Mouse (Mus musculus) embryonic facial prominence, embryonic 12.5 days (tissue): Measurements from ENCODE around the gene Ptprc. TPM values are rescaled to one million over a fixed set of nuclear protein-coding genes. Genes with fewer than 3 reads are reported as not detected.

ENCODE experiments used
- ATAC-seq: fragments of 200-750 bp; cut with Nextera tagmentation; 2 replicates; pipeline ENCODE4 v1.8.0; 2017; ENCODE audit not compliant: insufficient number of reproducible peaks, insufficient read depth, low FRiP score, low TSS enrichment
- H3K27ac ChIP-seq: fragments of 300-500 bp; sonication (generic); 2 replicates; pipeline ENCODE4 v1.5.1; 2016; ENCODE audit warnings: mild to moderate bottlenecking
- H3K27me3 ChIP-seq: fragments of 300-500 bp; sonication (generic); 2 replicates; pipeline ENCODE4 v1.6.1; 2016; ENCODE audit warnings: mild to moderate bottlenecking, moderate library complexity
- H3K36me3 ChIP-seq: fragments of 300-500 bp; sonication (generic); 2 replicates; pipeline ENCODE4 v1.6.1; 2016; ENCODE audit warnings: mild to moderate bottlenecking
- H3K4me1 ChIP-seq: fragments of 300-500 bp; sonication (generic); 2 replicates; pipeline ENCODE4 v1.6.1; 2016
- H3K4me2 ChIP-seq: fragments of 300-500 bp; sonication (generic); replicated peaks from 2 replicates; pipeline ENCODE4 v1.6.1; 2016; ENCODE audit warnings: mild to moderate bottlenecking, moderate library complexity
- H3K4me3 ChIP-seq: fragments of 300-500 bp; sonication (generic); 2 replicates; pipeline ENCODE4 v1.5.1; 2016; ENCODE audit warnings: mild to moderate bottlenecking
- H3K9ac ChIP-seq: fragments of 300-500 bp; sonication (generic); 2 replicates; pipeline ENCODE4 v1.6.1; 2016; ENCODE audit warnings: mild to moderate bottlenecking, moderate library complexity
- H3K9me3 ChIP-seq: fragments of 300-500 bp; sonication (generic); 2 replicates; pipeline ENCODE4 v1.6.1; 2016; ENCODE audit warnings: mild to moderate bottlenecking, moderate library complexity
- WGBS: fragments of 180-500 bp; shearing (Covaris S2); methylation state at CpG from one replicate; pipeline ENCODE4 v1.1.7; 2016; 5-methylcytosine and 5-hydroxymethylcytosine counted together
- polyA plus RNA-seq: library from polyadenylated mRNA; unstranded; fragments of >200 nt; fragmentation: Nextera tagmentation; extraction: Ambion mirVana; gene quantifications from 2 replicates; pipeline ENCODE4 v1.2.1, GENCODE M21; 2016

Ptprc gene
- polyA plus RNA-seq, 1 experiment from 2014 or later, result 1.9 TPM

DNA sequence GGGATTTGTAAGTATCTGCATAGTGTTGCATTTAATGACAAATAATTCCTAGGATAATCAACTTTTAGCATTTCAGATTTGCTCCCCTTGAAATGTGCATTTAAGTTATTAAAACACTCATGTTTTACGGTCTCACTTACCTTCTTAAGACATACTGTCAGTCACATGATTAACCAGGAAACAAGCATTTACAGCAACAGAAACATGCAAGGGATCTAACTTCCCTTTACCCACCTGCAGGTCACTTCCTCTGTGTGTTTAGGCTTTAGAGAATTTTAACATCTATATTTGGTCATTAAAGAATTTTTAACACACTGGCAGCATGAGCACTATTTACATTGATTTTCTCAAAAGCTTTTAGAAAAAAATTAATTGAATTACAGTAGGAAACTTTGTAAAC is 50.2 kb downstream of the Ptprc start:
- no peak for ATAC-seq
- Histone ChIP-seq H3K4me3 (no peak overlapping the region), H3K27me3 (no peaks in the 10 kb centered on the region), H3K4me2 (no peak overlapping the region), H3K9me3 (no peaks in the 10 kb centered on the region), H3K9ac (no peak overlapping the region), H3K4me1 (no peaks in the 10 kb centered on the region), H3K27ac (no peak overlapping the region), H3K36me3 (no peaks in the 10 kb centered on the region)
- 62% methylated on average over 1 of the region's 1 CpGs for WGBS

- no peak overlapping the region for H3K9ac ChIP-seq
- no peaks in the 10 kb centered on the region for H3K36me3 ChIP-seq
- ATAC-seq, result no peak
- H3K27me3 ChIP-seq, result no peaks in the 10 kb centered on the region
- H3K9me3 ChIP-seq, result no peaks in the 10 kb centered on the region
- no peak overlapping the region for H3K4me2 ChIP-seq
- 41% methylated on average over 3 of the region's 3 CpGs for WGBS
- H3K4me1 ChIP-seq, result no peaks in the 10 kb centered on the region
- no peak overlapping the region for H3K27ac ChIP-seq
- no peak overlapping the region for H3K4me3 ChIP-seq
These were observed 51.6 kb downstream of the Ptprc start for GRCm38 (mm10) chr1:138123866-138124265.

DNA sequence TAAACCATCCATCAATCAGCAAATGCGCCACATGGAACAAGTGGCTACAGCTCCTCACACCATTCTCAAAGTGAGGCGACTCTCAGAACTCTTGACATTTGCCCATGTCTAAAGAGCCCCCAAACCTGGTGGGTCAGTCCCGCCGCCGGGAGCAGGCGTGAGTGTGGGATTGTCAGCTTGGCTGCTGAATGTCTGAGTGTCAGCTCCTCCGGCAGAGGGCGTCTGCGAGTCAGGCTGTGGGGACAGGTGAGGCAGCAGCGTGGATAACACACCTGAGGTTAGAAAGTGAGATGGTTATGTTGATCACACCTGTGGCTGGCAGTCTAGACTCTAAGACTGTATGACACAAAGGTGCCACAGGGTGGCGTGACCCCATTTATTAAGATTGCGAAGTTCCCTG is 55.6 kb downstream of the Ptprc start:
- no peaks in the 10 kb centered on the region for H3K9me3 ChIP-seq
- no peak overlapping the region for H3K4me3 ChIP-seq
- no peak for ATAC-seq
- H3K27me3 ChIP-seq, result no peaks in the 10 kb centered on the region
- H3K4me1 ChIP-seq, result no peaks in the 10 kb centered on the region
- no peak overlapping the region for H3K4me2 ChIP-seq
- 57% methylated on average over 12 of the region's 12 CpGs for WGBS
- no peak overlapping the region for H3K9ac ChIP-seq
- H3K36me3 ChIP-seq, result no peaks in the 10 kb centered on the region
- H3K27ac ChIP-seq, result no peak overlapping the region

DNA sequence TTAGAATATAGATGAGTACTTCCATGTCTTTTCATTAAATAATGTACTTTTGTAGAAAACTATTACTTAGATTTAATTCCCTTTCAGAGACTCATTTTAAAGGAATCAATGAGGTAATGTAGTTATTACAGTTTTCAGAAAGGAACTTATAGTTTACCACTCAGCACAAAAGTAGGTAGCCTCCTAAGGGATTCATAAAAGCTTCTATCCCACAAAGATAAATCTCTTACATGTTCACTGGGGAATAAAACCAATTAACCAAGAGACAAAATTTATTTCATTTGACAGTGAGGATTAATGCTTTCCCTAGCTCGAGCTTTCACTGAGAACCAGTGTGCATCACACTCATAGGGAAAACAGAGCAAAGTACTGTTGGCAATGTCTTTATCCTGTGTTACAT is 82.3 kb downstream of the Ptprc start:
- no peaks in the 10 kb centered on the region for H3K36me3 ChIP-seq
- H3K9ac ChIP-seq, result no peak overlapping the region
- H3K27ac ChIP-seq, result no peak overlapping the region
- no peaks in the 10 kb centered on the region for H3K4me1 ChIP-seq
- H3K9me3 ChIP-seq, result no peaks in the 10 kb centered on the region
- WGBS, result 59% methylated on average over 1 of the region's 1 CpGs
- H3K4me2 ChIP-seq, result no peak overlapping the region
- no peak for ATAC-seq
- H3K4me3 ChIP-seq, result no peak overlapping the region
- H3K27me3 ChIP-seq, result no peaks in the 10 kb centered on the region

DNA sequence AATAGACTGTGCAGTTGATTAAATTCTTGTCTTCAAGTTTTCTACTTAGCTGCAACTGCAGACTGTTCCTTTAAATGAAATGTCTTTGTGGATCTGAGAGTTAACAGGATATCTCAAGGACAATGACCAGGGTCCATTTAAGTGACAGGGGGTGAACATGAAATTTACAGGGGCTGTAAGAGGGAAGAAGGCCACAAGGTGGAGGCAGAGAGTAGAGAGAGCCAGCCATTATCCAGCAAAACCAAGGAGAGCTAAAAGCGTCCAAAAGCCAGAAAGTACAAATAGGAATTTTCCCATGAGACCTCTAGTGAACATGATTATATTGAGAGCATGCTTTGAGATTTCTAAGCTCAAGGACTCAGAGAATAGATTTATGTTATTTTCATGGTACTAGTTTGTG is 89.7 kb downstream of the Ptprc start:
- Histone ChIP-seq H3K4me3 (no peak overlapping the region), H3K27ac (no peak overlapping the region), H3K4me1 (no peaks in the 10 kb centered on the region), H3K36me3 (no peaks in the 10 kb centered on the region), H3K9me3 (no peaks in the 10 kb centered on the region), H3K9ac (no peak overlapping the region), H3K27me3 (no peaks in the 10 kb centered on the region), H3K4me2 (no peak overlapping the region)
- 0% methylated on average over 1 of the region's 1 CpGs for WGBS
- ATAC-seq, result no peak

GRCm38 (mm10) chr1:138083707-138084106 is 91.8 kb downstream of the Ptprc start:
- H3K4me3 ChIP-seq, result no peak overlapping the region
- H3K27me3 ChIP-seq, result no peaks in the 10 kb centered on the region
- no peaks in the 10 kb centered on the region for H3K9me3 ChIP-seq
- H3K36me3 ChIP-seq, result no peaks in the 10 kb centered on the region
- no peaks in the 10 kb centered on the region for H3K4me1 ChIP-seq
- H3K9ac ChIP-seq, result no peak overlapping the region
- no peak overlapping the region for H3K4me2 ChIP-seq
- no peak for ATAC-seq
- no peak overlapping the region for H3K27ac ChIP-seq

DNA sequence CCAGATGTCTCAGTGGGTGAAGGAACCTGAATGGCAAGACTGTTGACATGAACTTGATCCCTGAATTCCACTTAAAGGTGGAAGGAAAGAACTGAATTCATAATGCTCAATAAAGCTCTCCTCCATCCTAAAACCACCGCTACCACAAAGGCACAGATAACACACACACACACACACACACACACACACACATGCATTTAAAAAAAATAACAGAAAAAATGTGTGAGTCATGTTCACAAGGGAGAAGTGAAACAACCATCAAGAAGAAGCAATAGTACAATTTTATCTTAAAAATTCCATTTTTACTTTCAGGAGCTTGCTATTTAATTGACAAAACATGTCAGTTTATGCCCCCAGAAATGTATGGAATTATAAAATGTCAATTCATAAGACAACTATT is 95.2 kb downstream of the Ptprc start:
- Histone ChIP-seq H3K9ac (no peak overlapping the region), H3K9me3 (no peaks in the 10 kb centered on the region), H3K36me3 (no peaks in the 10 kb centered on the region), H3K4me3 (no peak overlapping the region), H3K27ac (no peak overlapping the region), H3K4me2 (no peak overlapping the region), H3K4me1 (no peaks in the 10 kb centered on the region), H3K27me3 (no peaks in the 10 kb centered on the region)
- WGBS, result 100% methylated on average over 1 of the region's 1 CpGs
- no peak for ATAC-seq

GRCm38 (mm10) chr1:138044196-138044945 is 131.1 kb downstream of the Ptprc start:
- WGBS, result 37% methylated on average over 10 of the region's 10 CpGs

DNA sequence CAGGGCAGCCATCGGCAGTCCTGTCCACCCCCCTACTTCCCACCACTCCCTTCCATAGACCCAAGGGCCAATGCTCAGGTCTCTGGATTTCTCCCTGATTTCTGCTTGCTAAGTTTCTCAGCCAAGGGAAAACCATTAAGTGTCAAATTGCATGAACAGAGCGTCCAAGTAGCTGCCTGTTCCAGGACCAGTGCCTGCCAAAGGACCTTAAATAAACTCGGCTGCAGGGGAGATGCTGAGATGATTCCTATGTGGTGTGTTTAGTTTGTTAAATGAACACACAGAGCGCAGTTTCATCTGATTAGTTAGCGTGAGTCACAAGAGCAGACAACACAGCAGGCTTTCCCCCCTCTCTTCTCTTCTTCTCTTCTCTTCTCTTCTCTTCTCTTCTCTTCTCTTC is 135.0 kb downstream of the Ptprc start:
- no peaks in the 10 kb centered on the region for H3K36me3 ChIP-seq
- peaks cover 30% of the 10 kb centered on the region for H3K4me1 ChIP-seq
- H3K9ac ChIP-seq, result no peak overlapping the region
- no peak overlapping the region for H3K4me2 ChIP-seq
- WGBS, result 33% methylated on average over 5 of the region's 5 CpGs
- ATAC-seq, result no peak
- H3K27me3 ChIP-seq, result no peaks in the 10 kb centered on the region
- H3K4me3 ChIP-seq, result no peak overlapping the region
- H3K9me3 ChIP-seq, result no peaks in the 10 kb centered on the region
- peak overlapping the region; percentile 26; the same call in 1 of the 2 replicates for H3K27ac ChIP-seq

More at GRCm38 (mm10) chr1:138044196-138044945, 131.1 kb downstream of the Ptprc start:
- Histone ChIP-seq H3K9me3 (no peaks in the 10 kb centered on the region), H3K4me1 (peaks cover 13% of the 10 kb centered on the region), H3K4me2 (no peak overlapping the region), H3K27me3 (no peaks in the 10 kb centered on the region), H3K27ac (no peak overlapping the region), H3K9ac (no peak overlapping the region), H3K4me3 (no peak overlapping the region), H3K36me3 (no peaks in the 10 kb centered on the region)
- ATAC-seq, result peak; percentile 63

DNA sequence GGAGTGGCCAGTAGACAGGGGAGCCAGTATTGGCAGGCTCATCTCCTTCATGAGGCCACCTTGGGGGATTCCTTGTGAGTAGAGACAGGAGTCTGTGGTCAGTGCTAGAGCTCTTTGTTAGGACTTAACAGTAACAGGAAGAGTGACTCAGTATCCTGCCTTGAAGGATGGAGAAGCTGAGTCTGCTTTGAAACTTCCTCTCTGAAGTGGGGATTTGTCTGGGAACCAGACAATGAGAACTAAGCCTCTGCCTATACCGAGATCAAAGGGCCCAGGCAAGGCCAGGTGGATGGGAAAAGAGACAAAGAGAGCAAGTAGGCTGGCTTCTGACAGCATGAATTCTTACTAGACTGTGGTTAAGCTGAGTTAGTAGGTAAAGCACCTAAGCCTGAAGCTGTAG is 136.3 kb downstream of the Ptprc start:
- no peaks in the 10 kb centered on the region for H3K27me3 ChIP-seq
- peaks cover 27% of the 10 kb centered on the region for H3K4me1 ChIP-seq
- no peaks in the 10 kb centered on the region for H3K36me3 ChIP-seq
- no peak for ATAC-seq
- H3K9ac ChIP-seq, result no peak overlapping the region
- no peak overlapping the region for H3K27ac ChIP-seq
- H3K4me2 ChIP-seq, result no peak overlapping the region
- 47% methylated on average over 1 of the region's 1 CpGs for WGBS
- H3K4me3 ChIP-seq, result no peak overlapping the region
- H3K9me3 ChIP-seq, result no peaks in the 10 kb centered on the region

GRCm38 (mm10) chr1:138037484-138037883 is 138.0 kb downstream of the Ptprc start:
- H3K27ac ChIP-seq, result peak overlapping the region; percentile 52
- H3K4me1 ChIP-seq, result peaks cover 25% of the 10 kb centered on the region
- no peaks in the 10 kb centered on the region for H3K27me3 ChIP-seq
- no peak overlapping the region for H3K9ac ChIP-seq
- H3K9me3 ChIP-seq, result no peaks in the 10 kb centered on the region
- no peaks in the 10 kb centered on the region for H3K36me3 ChIP-seq
- no peak overlapping the region for H3K4me3 ChIP-seq
- 33% methylated on average over 5 of the region's 5 CpGs for WGBS
- no peak overlapping the region for H3K4me2 ChIP-seq
- ATAC-seq, result no peak

GRCm38 (mm10) chr1:138029649-138030048 is 145.9 kb downstream of the Ptprc start:
- ATAC-seq, result no peak
- Histone ChIP-seq H3K9me3 (no peaks in the 10 kb centered on the region), H3K9ac (no peak overlapping the region), H3K27me3 (no peaks in the 10 kb centered on the region), H3K27ac (no peak overlapping the region), H3K36me3 (no peaks in the 10 kb centered on the region), H3K4me2 (no peak overlapping the region), H3K4me3 (no peak overlapping the region), H3K4me1 (peaks cover 6% of the 10 kb centered on the region; the same call in 1 of the 2 replicates)
- 57% methylated on average over 4 of the region's 4 CpGs for WGBS
